Mouse (Mus musculus) heart, embryonic 11.5 days (tissue): ENCODE data around the gene Ttc22. TPM values are rescaled to one million over a fixed set of nuclear protein-coding genes. Genes with fewer than 3 reads are reported as not detected.
A peak's percentile ranks its signal among the peaks of the same experiment; 100 is the strongest.

Source experiments
- ATAC-seq: fragments of 200-750 bp; cut with Nextera tagmentation; replicated peaks from 2 replicates; pipeline ENCODE4 v1.8.0; 2017; ENCODE audit warnings: moderate library complexity; ENCODE audit not compliant: insufficient number of reproducible peaks, low FRiP score, low TSS enrichment
- H3K27ac ChIP-seq: fragments of 300-500 bp; sonication (generic); 2 replicates; pipeline ENCODE4 v1.5.1; 2014; ENCODE audit warnings: mild to moderate bottlenecking, low read depth, low read length
- H3K27me3 ChIP-seq: fragments of 300-500 bp; sonication (generic); 2 replicates; pipeline ENCODE4 v1.6.1; 2014; ENCODE audit warnings: mild to moderate bottlenecking, low read length, mixed read lengths; ENCODE audit not compliant: control insufficient read depth, insufficient read depth
- H3K36me3 ChIP-seq: fragments of 300-500 bp; sonication (generic); 2 replicates; pipeline ENCODE4 v1.6.1; 2014; ENCODE audit warnings: mild to moderate bottlenecking, low read length, moderate library complexity, mixed read lengths; ENCODE audit not compliant: control insufficient read depth, insufficient read depth
- H3K4me1 ChIP-seq: fragments of 300-500 bp; sonication (generic); 2 replicates; pipeline ENCODE4 v1.6.1; 2014; ENCODE audit warnings: low read length; ENCODE audit not compliant: control insufficient read depth, insufficient read depth
- H3K4me2 ChIP-seq: fragments of 300-500 bp; sonication (generic); 2 replicates; pipeline ENCODE4 v1.6.1; 2014; ENCODE audit warnings: mild to moderate bottlenecking, moderate library complexity
- H3K4me3 ChIP-seq: fragments of 300-500 bp; sonication (generic); 2 replicates; pipeline ENCODE4 v1.5.1; 2014; ENCODE audit warnings: low read depth, low read length
- H3K9ac ChIP-seq: fragments of 300-500 bp; sonication (generic); 2 replicates; pipeline ENCODE4 v1.6.1; 2014; ENCODE audit warnings: mild to moderate bottlenecking, low read depth, low read length, moderate library complexity
- H3K9me3 ChIP-seq: fragments of 300-500 bp; sonication (generic); replicated peaks from 2 replicates; pipeline ENCODE4 v1.6.1; 2016; ENCODE audit warnings: low read length; ENCODE audit not compliant: control insufficient read depth
- WGBS: fragments of 180-500 bp; shearing (Covaris S2); extraction: QIAGEN DNeasy Blood & Tissue Kit; methylation state at CpG from one replicate; pipeline ENCODE4 v1.1.7; 2014; ENCODE audit not compliant: insufficient replicate concordance; 5-methylcytosine and 5-hydroxymethylcytosine counted together
- polyA plus RNA-seq: library from polyadenylated mRNA; unstranded; fragments of >200 nt; fragmentation: Nextera tagmentation; extraction: Ambion mirVana; gene quantifications from 2 replicates; pipeline ENCODE4 v1.2.1, GENCODE M21; 2014

The Ttc22 gene
- polyA plus RNA-seq, 1 experiment from 2014 or later: 0.43 TPM

- ATAC-seq: no peak
- peaks cover 6% of the 10 kb centered on the region for H3K4me1 ChIP-seq
- 88% methylated on average over 15 of the region's 15 CpGs for WGBS
- H3K4me3 ChIP-seq: no peak overlapping the region
- H3K36me3 ChIP-seq: peaks cover 8% of the 10 kb centered on the region
- H3K4me2 ChIP-seq: no peak overlapping the region
- H3K9me3 ChIP-seq: no peaks in the 10 kb centered on the region
- H3K27ac ChIP-seq: no peak overlapping the region
- H3K9ac ChIP-seq: no peak overlapping the region
- peaks cover 3% of the 10 kb centered on the region; the same call in 1 of the 2 replicates for H3K27me3 ChIP-seq
These were observed 30.8 kb downstream of the Ttc22 start for GRCm38 (mm10) chr4:106653051-106653450.

- Histone ChIP-seq H3K4me1 (peaks cover 6% of the 10 kb centered on the region), H3K36me3 (peaks cover 12% of the 10 kb centered on the region), H3K9me3 (no peaks in the 10 kb centered on the region), H3K27me3 (no peaks in the 10 kb centered on the region), H3K4me2 (no peak overlapping the region), H3K9ac (no peak overlapping the region), H3K4me3 (no peak overlapping the region), H3K27ac (no peak overlapping the region)
- 90% methylated on average over 10 of the region's 10 CpGs for WGBS
- ATAC-seq: no peak
These were observed 33.4 kb downstream of the Ttc22 start for GRCm38 (mm10) chr4:106655681-106656080.

- WGBS: 87% methylated on average over 5 of the region's 5 CpGs
- Histone ChIP-seq H3K27ac (no peak overlapping the region), H3K4me2 (no peak overlapping the region), H3K4me3 (no peak overlapping the region), H3K27me3 (no peaks in the 10 kb centered on the region), H3K4me1 (no peaks in the 10 kb centered on the region), H3K36me3 (peaks cover 47% of the 10 kb centered on the region), H3K9ac (no peak overlapping the region), H3K9me3 (no peaks in the 10 kb centered on the region)
- no peak for ATAC-seq
These were observed 41.8 kb downstream of the Ttc22 start for GRCm38 (mm10) chr4:106663956-106664470.

GRCm38 (mm10) chr4:106664697-106665096, 42.5 kb downstream of the Ttc22 start:
- WGBS: 87% methylated on average over 6 of the region's 6 CpGs
- no peak for ATAC-seq
- H3K4me1 ChIP-seq: no peaks in the 10 kb centered on the region
- H3K27me3 ChIP-seq: no peaks in the 10 kb centered on the region
- no peak overlapping the region for H3K27ac ChIP-seq
- peaks cover 51% of the 10 kb centered on the region for H3K36me3 ChIP-seq
- no peaks in the 10 kb centered on the region for H3K9me3 ChIP-seq
- no peak overlapping the region for H3K4me3 ChIP-seq
- H3K4me2 ChIP-seq: no peak overlapping the region
- no peak overlapping the region for H3K9ac ChIP-seq

- H3K36me3 ChIP-seq: peaks cover 54% of the 10 kb centered on the region
- no peak overlapping the region for H3K9ac ChIP-seq
- no peak for ATAC-seq
- H3K4me3 ChIP-seq: no peak overlapping the region
- H3K27me3 ChIP-seq: no peaks in the 10 kb centered on the region
- no peaks in the 10 kb centered on the region for H3K4me1 ChIP-seq
- H3K27ac ChIP-seq: no peak overlapping the region
- WGBS: 86% methylated on average over 2 of the region's 2 CpGs
- H3K9me3 ChIP-seq: no peaks in the 10 kb centered on the region
- H3K4me2 ChIP-seq: no peak overlapping the region
These were observed 43.0 kb downstream of the Ttc22 start for GRCm38 (mm10) chr4:106665269-106665668.

GRCm38 (mm10) chr4:106665673-106666072, 43.4 kb downstream of the Ttc22 start:
- Histone ChIP-seq H3K9me3 (no peaks in the 10 kb centered on the region), H3K27ac (no peak overlapping the region), H3K36me3 (peaks cover 55% of the 10 kb centered on the region), H3K9ac (no peak overlapping the region), H3K4me2 (no peak overlapping the region), H3K4me1 (no peaks in the 10 kb centered on the region), H3K27me3 (no peaks in the 10 kb centered on the region), H3K4me3 (no peak overlapping the region)
- ATAC-seq: no peak
- 89% methylated on average over 10 of the region's 10 CpGs for WGBS

- Histone ChIP-seq H3K9ac (no peak overlapping the region), H3K4me1 (no peaks in the 10 kb centered on the region), H3K9me3 (no peaks in the 10 kb centered on the region), H3K4me3 (no peak overlapping the region), H3K27ac (no peak overlapping the region), H3K36me3 (peaks cover 62% of the 10 kb centered on the region), H3K27me3 (no peaks in the 10 kb centered on the region), H3K4me2 (no peak overlapping the region)
- 92% methylated on average over 2 of the region's 2 CpGs for WGBS
- no peak for ATAC-seq
These were observed 44.3 kb downstream of the Ttc22 start for GRCm38 (mm10) chr4:106666546-106666945.

- H3K4me2 ChIP-seq: no peak overlapping the region
- WGBS: 86% methylated on average over 5 of the region's 5 CpGs
- peaks cover 5% of the 10 kb centered on the region; the same call in 1 of the 2 replicates for H3K4me1 ChIP-seq
- no peaks in the 10 kb centered on the region for H3K9me3 ChIP-seq
- no peaks in the 10 kb centered on the region for H3K27me3 ChIP-seq
- H3K9ac ChIP-seq: no peak overlapping the region
- ATAC-seq: no peak
- H3K27ac ChIP-seq: no peak overlapping the region
- H3K4me3 ChIP-seq: no peak overlapping the region
- H3K36me3 ChIP-seq: peaks cover 17% of the 10 kb centered on the region
These were observed 54.5 kb downstream of the Ttc22 start for GRCm38 (mm10) chr4:106676749-106677148.

GRCm38 (mm10) chr4:106678442-106679118, 56.3 kb downstream of the Ttc22 start, which contains the start of gene Ttc4:
Gene Ttc4, minus strand, starts transcription at chr4:106678944.
- H3K4me2 ChIP-seq: peak within 1 kb of the TSS; percentile 86
- no peaks in the 10 kb centered on the region for H3K9me3 ChIP-seq
- no peaks in the 10 kb centered on the region for H3K27me3 ChIP-seq
- peak within 1 kb of the TSS; percentile 92 for H3K9ac ChIP-seq
- H3K36me3 ChIP-seq: peaks cover 8% of the 10 kb centered on the region
- peak; percentile 96 for ATAC-seq
- peak within 1 kb of the TSS; percentile 92 for H3K4me3 ChIP-seq
- no peak within 1 kb of the TSS; the same call in 1 of the 2 replicates for H3K27ac ChIP-seq
- peaks cover 5% of the 10 kb centered on the region; the same call in 1 of the 2 replicates for H3K4me1 ChIP-seq
- under 1% methylated on average over 42 of the region's 43 CpGs for WGBS
